ENCODE assay signal across 15 mouse cellular contexts in the genomic region with DNA sequence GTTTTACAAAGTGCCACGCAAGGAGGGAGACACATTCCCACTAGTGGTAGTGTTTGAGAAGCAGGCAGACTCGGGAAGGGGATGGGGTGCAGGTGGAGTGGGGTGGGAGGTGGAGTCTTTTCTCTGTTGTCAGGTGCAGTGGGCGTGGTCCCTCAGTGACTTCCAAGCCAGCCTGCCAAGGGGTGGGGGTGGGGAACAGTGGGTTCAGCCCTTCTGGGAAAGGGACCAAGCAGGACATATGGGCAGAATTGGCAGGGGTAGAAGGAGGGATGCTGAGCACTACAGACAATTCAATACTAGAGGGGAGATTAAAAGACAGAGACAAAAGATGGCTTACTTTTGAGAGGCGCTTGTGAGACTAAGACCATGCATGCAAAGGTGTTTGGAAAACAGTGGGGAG.
A peak's percentile ranks its signal among the peaks of the same experiment; 100 is the strongest.
DNase-seq lines count a peak whose midpoint lies in the region; ATAC-seq and TF ChIP-seq lines count a peak whose summit lies in the region.
"Had no signal": no experiment of that assay in that cellular context is flagged by ENCODE, and none has a peak within 500 bp of the region (broad histone marks: within the 10 kb centered on the region; RNA-seq: fewer than 3 reads in every experiment).

No protein-coding gene starts in this region.

- peaks cover 29% of the 10 kb centered on the region for H3K4me1 ChIP-seq in forebrain, embryonic 13.5 days
- no peaks in the 10 kb centered on the region for H3K4me1 ChIP-seq in forebrain, embryonic 11.5 days (replicated peaks; ENCODE audit: control insufficient read depth, insufficient read depth, low read length)
- H3K4me1 ChIP-seq in thymus, adult 2 months (replicated peaks; ENCODE audit: control insufficient read depth, insufficient read depth, low read length), result no peaks in the 10 kb centered on the region
- H3K4me1 ChIP-seq: lung, embryonic 15.5 days; midbrain, embryonic 10.5 days had no signal

- TF ChIP-seq CTCF in thymus, adult 2 months (IDR thresholded peaks at IDR 0.05; ENCODE audit: borderline replicate concordance, control insufficient read depth, extremely low read depth, insufficient read depth, low read length, poor library complexity), result no peak

- peaks cover 18% of the 10 kb centered on the region; the same call in 1 of the 2 replicates for H3K36me3 ChIP-seq in forebrain, embryonic 13.5 days (ENCODE audit: poor library complexity, severe bottlenecking)
- H3K36me3 ChIP-seq in forebrain, embryonic 11.5 days (ENCODE audit: control insufficient read depth, insufficient read depth, low read length), result no peaks in the 10 kb centered on the region
- H3K36me3 ChIP-seq in thymus, adult 2 months (ENCODE audit: control insufficient read depth, insufficient read depth, low read length), result no peaks in the 10 kb centered on the region
- H3K36me3 ChIP-seq: lung, embryonic 15.5 days; midbrain, embryonic 10.5 days had no signal

- no peak for ATAC-seq in forebrain, embryonic 13.5 days
- ATAC-seq in forebrain, embryonic 11.5 days (replicated peaks; ENCODE audit: low FRiP score), result no peak

- no peak for TF ChIP-seq POLR2A in thymus, adult 2 months (IDR thresholded peaks at IDR 0.05; ENCODE audit: control insufficient read depth, extremely low read depth, insufficient read depth, low read length, poor library complexity)

- H3K27ac ChIP-seq in forebrain, embryonic 13.5 days, result 0 out of 2 replicates have a peak overlapping the region, but pooled peaks have one; percentile 10
- no peak overlapping the region for H3K27ac ChIP-seq in forebrain, embryonic 11.5 days (ENCODE audit: low read depth, low read length)
- H3K27ac ChIP-seq in thymus, adult 2 months (ENCODE audit: control insufficient read depth, insufficient read depth, low read length), result no peak overlapping the region
- H3K27ac ChIP-seq: hindbrain, embryonic 13.5 days; kidney, postnatal 0 days; lung, embryonic 15.5 days; midbrain, embryonic 10.5 days had no signal

- intact Hi-C loops in left cerebral cortex, postnatal 4 days (cut with DNase I), result no loop called here

- no peak overlapping the region for H3K4me2 ChIP-seq in forebrain, embryonic 13.5 days
- H3K4me2 ChIP-seq in forebrain, embryonic 11.5 days (ENCODE audit: low read depth, low read length, severe bottlenecking), result no peak overlapping the region
- H3K4me2 ChIP-seq: hindbrain, embryonic 13.5 days; lung, embryonic 15.5 days had no signal

- no peak for DNase-seq in forebrain, embryonic 11.5 days (ENCODE audit: low spot score)
- peak; percentile 94 for DNase-seq in left cerebral cortex, postnatal 4 days
- DNase-seq in left cerebral cortex, adult 9 months (ENCODE audit: low spot score in 2 of 2), result no peak
- peak; percentile 93 for DNase-seq in cerebellum, adult 8-10 months
- DNase-seq in layer of hippocampus, adult 9-11 months, result peak; percentile 81
- no peak for DNase-seq in lung, postnatal 14 days
- DNase-seq in thymus, adult 2 months, result no peak
- DNase-seq: gastrocnemius, postnatal 10 days; liver had no signal

- no peak overlapping the region for H3K4me3 ChIP-seq in forebrain, embryonic 13.5 days
- H3K4me3 ChIP-seq in forebrain, embryonic 11.5 days (ENCODE audit: low read depth, low read length), result no peak overlapping the region
- H3K4me3 ChIP-seq in thymus, adult 2 months (ENCODE audit: control insufficient read depth, insufficient read depth, low read length), result no peak overlapping the region
- H3K4me3 ChIP-seq: erythroblast, embryonic 14.5 days; hindbrain, embryonic 13.5 days; lung, embryonic 15.5 days; midbrain, embryonic 10.5 days had no signal

- H3K27me3 ChIP-seq in forebrain, embryonic 13.5 days, result no peaks in the 10 kb centered on the region
- H3K27me3 ChIP-seq in forebrain, embryonic 11.5 days (ENCODE audit: control insufficient read depth, insufficient read depth, low read length), result no peaks in the 10 kb centered on the region
- H3K27me3 ChIP-seq in thymus, adult 2 months (ENCODE audit: control insufficient read depth, insufficient read depth, low read length), result no peaks in the 10 kb centered on the region
- H3K27me3 ChIP-seq: hindbrain, embryonic 13.5 days; lung, embryonic 15.5 days had no signal

- WGBS in forebrain, embryonic 13.5 days, result 76% methylated on average over 4 of the region's 4 CpGs
- 86% methylated on average over 4 of the region's 4 CpGs for WGBS in forebrain, embryonic 11.5 days
- WGBS in thymus, adult 2 months, result 90% methylated on average over 4 of the region's 4 CpGs

- no peaks in the 10 kb centered on the region for H3K9me3 ChIP-seq in forebrain, embryonic 13.5 days (replicated peaks)
- no peaks in the 10 kb centered on the region for H3K9me3 ChIP-seq in forebrain, embryonic 11.5 days (ENCODE audit: control insufficient read depth, low read length)
- H3K9me3 ChIP-seq: hindbrain, embryonic 13.5 days; lung, embryonic 15.5 days; midbrain, embryonic 10.5 days had no signal

- no peak overlapping the region for H3K9ac ChIP-seq in forebrain, embryonic 13.5 days
- no peak overlapping the region for H3K9ac ChIP-seq in forebrain, embryonic 11.5 days (ENCODE audit: low read length)
- H3K9ac ChIP-seq: hindbrain, embryonic 13.5 days; lung, embryonic 15.5 days had no signal

Comparison
In these comparisons a context has a peak if more than half of its experiments do, and no peak if none do; other contexts are left out.
1. DNase-seq: peak in left cerebral cortex, postnatal 4 days (single experiment), cerebellum, adult 8-10 months (single experiment) and layer of hippocampus, adult 9-11 months (single experiment); none in forebrain, embryonic 11.5 days (single experiment), left cerebral cortex, adult 9 months (0 of 2), lung, postnatal 14 days (single experiment) and thymus, adult 2 months (single experiment).